Mouse (Mus musculus): ENCODE measurements around the gene Btbd9. TPM values are rescaled to one million over a fixed set of nuclear protein-coding genes. Genes with fewer than 3 reads are reported as not detected.
"Not testable (repeated sequence)": the region's sequence is repeated elsewhere in the genome, so short reads cannot be mapped to it uniquely, and the experiment has no call there.

The Btbd9 gene
- polyA plus RNA-seq, 1 experiment from 2014 or later: 41.1 TPM

DNA sequence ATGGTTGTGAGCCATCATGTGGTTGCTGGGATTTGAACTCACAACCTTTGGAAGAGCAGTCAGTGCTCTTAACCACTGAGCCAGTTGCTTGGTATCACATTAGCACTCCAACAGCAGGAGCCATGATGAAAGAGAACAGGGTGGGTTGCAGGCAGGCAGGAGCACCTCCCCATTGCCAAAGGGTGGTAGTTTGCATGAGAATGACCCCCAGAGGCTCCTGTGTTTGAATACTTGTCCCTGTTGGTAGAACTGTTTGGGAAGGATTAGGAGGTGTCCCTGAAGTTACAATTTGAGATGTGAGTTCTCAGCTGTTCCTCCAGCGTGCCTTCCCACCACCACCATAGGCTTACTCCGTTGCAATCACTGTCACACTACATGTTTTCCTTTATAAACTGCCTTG lies 43.2 kb downstream of the Btbd9 start:
- no peak overlapping the region for H3K27ac ChIP-seq (replicated peaks; ENCODE audit: low read depth, low read length)
- no peaks in the 10 kb centered on the region for H3K4me1 ChIP-seq (ENCODE audit: control insufficient read depth, insufficient read depth, low read length)
- no peak overlapping the region for H3K4me3 ChIP-seq (ENCODE audit: low read depth, low read length)
- H3K9ac ChIP-seq (ENCODE audit: low read length): no peak overlapping the region
- no peaks in the 10 kb centered on the region for H3K27me3 ChIP-seq (ENCODE audit: control insufficient read depth, insufficient read depth, low read length)
- ATAC-seq (ENCODE audit: insufficient number of reproducible peaks, low FRiP score, low TSS enrichment, low read depth): no peak
- no peak for DNase-seq (ENCODE audit: low spot score)
- no peaks in the 10 kb centered on the region for H3K9me3 ChIP-seq (ENCODE audit: control insufficient read depth, low read length)
- no peak overlapping the region for H3K4me2 ChIP-seq (ENCODE audit: low read depth, severe bottlenecking)
- H3K36me3 ChIP-seq (ENCODE audit: control insufficient read depth, insufficient read depth, low read length): no peaks in the 10 kb centered on the region
- WGBS: 87% methylated on average over 2 of the region's 2 CpGs

- H3K4me2 ChIP-seq (ENCODE audit: low read depth, severe bottlenecking): no peak overlapping the region
- no peaks in the 10 kb centered on the region for H3K27me3 ChIP-seq (ENCODE audit: control insufficient read depth, insufficient read depth, low read length)
Measured at GRCm38 (mm10) chr17:30530542-30530940, 45.7 kb downstream of the Btbd9 start.

DNA sequence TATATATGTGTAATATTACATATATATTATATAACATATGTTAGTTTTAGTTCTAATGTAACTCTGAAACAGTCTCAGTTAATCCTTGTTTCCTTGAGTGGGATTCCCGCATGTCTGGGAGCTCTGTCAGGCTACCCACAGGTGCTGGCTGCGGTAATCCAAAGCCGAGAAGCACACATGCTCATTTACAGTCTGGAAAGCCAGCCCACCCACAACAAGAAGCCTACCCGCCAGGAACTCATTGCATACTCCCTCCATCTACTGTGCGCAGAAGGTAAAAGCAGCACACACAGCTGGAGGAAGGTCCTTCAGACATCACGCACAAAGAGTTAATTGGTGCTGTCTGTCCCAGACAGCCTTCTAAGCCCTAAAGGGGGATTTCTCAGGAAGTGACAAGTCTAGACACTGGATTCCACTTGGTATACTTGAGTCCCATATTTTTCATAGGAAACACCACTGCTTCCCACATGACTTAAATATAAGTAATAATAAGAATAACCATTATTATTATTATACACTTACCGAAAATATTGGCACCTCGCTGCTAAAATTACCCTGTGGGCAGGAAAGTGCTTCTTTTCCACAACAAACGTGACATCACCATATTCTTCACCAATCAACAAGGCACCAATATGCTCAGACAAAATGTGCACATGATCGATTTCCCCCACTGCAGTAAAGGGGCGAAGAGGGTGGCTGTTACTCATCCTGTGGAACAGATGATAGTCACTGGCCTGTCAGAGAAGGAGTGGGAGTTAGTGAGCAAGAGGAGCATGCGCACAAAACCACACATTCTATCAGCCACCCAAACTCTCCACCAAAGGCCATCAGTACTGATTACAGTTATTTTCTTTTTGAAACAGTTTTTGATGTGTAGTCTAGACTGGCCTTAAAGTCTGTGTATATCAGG lies 46.4 kb downstream of the Btbd9 start:
- ATAC-seq (ENCODE audit: insufficient number of reproducible peaks, low FRiP score, low TSS enrichment, low read depth) (no peak), DNase-seq (ENCODE audit: low spot score) (no peak)
- peaks cover 5% of the 10 kb centered on the region for H3K4me1 ChIP-seq (ENCODE audit: control insufficient read depth, insufficient read depth, low read length)
- H3K27me3 ChIP-seq (ENCODE audit: control insufficient read depth, insufficient read depth, low read length): no peaks in the 10 kb centered on the region
- H3K9ac ChIP-seq (ENCODE audit: low read length): no peak overlapping the region
- H3K36me3 ChIP-seq (ENCODE audit: control insufficient read depth, insufficient read depth, low read length): no peaks in the 10 kb centered on the region
- H3K4me3 ChIP-seq (ENCODE audit: low read depth, low read length): no peak overlapping the region
- no peak overlapping the region for H3K4me2 ChIP-seq (ENCODE audit: low read depth, severe bottlenecking)
- H3K9me3 ChIP-seq (ENCODE audit: control insufficient read depth, low read length): no peaks in the 10 kb centered on the region
- no peak overlapping the region for H3K27ac ChIP-seq (replicated peaks; ENCODE audit: low read depth, low read length)
- WGBS: 73% methylated on average over 12 of the region's 12 CpGs

More at GRCm38 (mm10) chr17:30530542-30530940, 45.7 kb downstream of the Btbd9 start:
- Histone ChIP-seq H3K27ac (replicated peaks; ENCODE audit: low read depth, low read length) (no peak overlapping the region), H3K4me3 (ENCODE audit: low read depth, low read length) (no peak overlapping the region), H3K9ac (ENCODE audit: low read length) (no peak overlapping the region), H3K4me1 (ENCODE audit: control insufficient read depth, insufficient read depth, low read length) (peaks cover 3% of the 10 kb centered on the region), H3K9me3 (ENCODE audit: control insufficient read depth, low read length) (no peaks in the 10 kb centered on the region), H3K36me3 (ENCODE audit: control insufficient read depth, insufficient read depth, low read length) (no peaks in the 10 kb centered on the region)
- no peak for DNase-seq (ENCODE audit: low spot score)
- no peak for ATAC-seq (ENCODE audit: insufficient number of reproducible peaks, low FRiP score, low TSS enrichment, low read depth)
- 71% methylated on average over 4 of the region's 4 CpGs for WGBS

GRCm38 (mm10) chr17:30525405-30526295 lies 50.6 kb downstream of the Btbd9 start:
- Histone ChIP-seq H3K4me2 (ENCODE audit: low read depth, severe bottlenecking) (no peak overlapping the region), H3K36me3 (ENCODE audit: control insufficient read depth, insufficient read depth, low read length) (no peaks in the 10 kb centered on the region), H3K4me3 (ENCODE audit: low read depth, low read length) (no peak overlapping the region), H3K9ac (ENCODE audit: low read length) (no peak overlapping the region), H3K9me3 (ENCODE audit: control insufficient read depth, low read length) (no peaks in the 10 kb centered on the region), H3K27ac (replicated peaks; ENCODE audit: low read depth, low read length) (no peak overlapping the region), H3K4me1 (ENCODE audit: control insufficient read depth, insufficient read depth, low read length) (peaks cover 5% of the 10 kb centered on the region), H3K27me3 (ENCODE audit: control insufficient read depth, insufficient read depth, low read length) (no peaks in the 10 kb centered on the region)
- ATAC-seq (ENCODE audit: insufficient number of reproducible peaks, low FRiP score, low TSS enrichment, low read depth) (no peak), DNase-seq (ENCODE audit: low spot score) (no peak)
- WGBS: 42% methylated on average over 6 of the region's 6 CpGs

GRCm38 (mm10) chr17:30524451-30524850 lies 51.8 kb downstream of the Btbd9 start:
- no peaks in the 10 kb centered on the region for H3K27me3 ChIP-seq (ENCODE audit: control insufficient read depth, insufficient read depth, low read length)
- H3K4me1 ChIP-seq (ENCODE audit: control insufficient read depth, insufficient read depth, low read length): peaks cover 5% of the 10 kb centered on the region
- H3K9ac ChIP-seq (ENCODE audit: low read length): no peak overlapping the region
- no peak overlapping the region for H3K4me3 ChIP-seq (ENCODE audit: low read depth, low read length)
- DNase-seq (ENCODE audit: low spot score) (no peak), ATAC-seq (ENCODE audit: insufficient number of reproducible peaks, low FRiP score, low TSS enrichment, low read depth) (no peak)
- H3K36me3 ChIP-seq (ENCODE audit: control insufficient read depth, insufficient read depth, low read length): no peaks in the 10 kb centered on the region
- H3K9me3 ChIP-seq (ENCODE audit: control insufficient read depth, low read length): no peaks in the 10 kb centered on the region
- no peak overlapping the region for H3K27ac ChIP-seq (replicated peaks; ENCODE audit: low read depth, low read length)
- no peak overlapping the region for H3K4me2 ChIP-seq (ENCODE audit: low read depth, severe bottlenecking)
- 86% methylated on average over 7 of the region's 7 CpGs for WGBS

- H3K27me3 ChIP-seq (ENCODE audit: control insufficient read depth, insufficient read depth, low read length): no peaks in the 10 kb centered on the region
- H3K27ac ChIP-seq (replicated peaks; ENCODE audit: low read depth, low read length): no peak overlapping the region
- no peak overlapping the region for H3K4me3 ChIP-seq (ENCODE audit: low read depth, low read length)
- H3K36me3 ChIP-seq (ENCODE audit: control insufficient read depth, insufficient read depth, low read length): no peaks in the 10 kb centered on the region
- WGBS: 82% methylated on average over 2 of the region's 2 CpGs
- DNase-seq (ENCODE audit: low spot score) (no peak), ATAC-seq (ENCODE audit: insufficient number of reproducible peaks, low FRiP score, low TSS enrichment, low read depth) (no peak)
- H3K9ac ChIP-seq (ENCODE audit: low read length): no peak overlapping the region
- no peak overlapping the region for H3K4me2 ChIP-seq (ENCODE audit: low read depth, severe bottlenecking)
- peaks cover 5% of the 10 kb centered on the region for H3K4me1 ChIP-seq (ENCODE audit: control insufficient read depth, insufficient read depth, low read length)
- no peaks in the 10 kb centered on the region for H3K9me3 ChIP-seq (ENCODE audit: control insufficient read depth, low read length)
Measured at GRCm38 (mm10) chr17:30523783-30524182, 52.5 kb downstream of the Btbd9 start.

- no peaks in the 10 kb centered on the region for H3K9me3 ChIP-seq (ENCODE audit: control insufficient read depth, low read length)
- WGBS: 93% methylated on average over 9 of the region's 9 CpGs
Measured at GRCm38 (mm10) chr17:30522406-30523078, 53.7 kb downstream of the Btbd9 start.

DNA sequence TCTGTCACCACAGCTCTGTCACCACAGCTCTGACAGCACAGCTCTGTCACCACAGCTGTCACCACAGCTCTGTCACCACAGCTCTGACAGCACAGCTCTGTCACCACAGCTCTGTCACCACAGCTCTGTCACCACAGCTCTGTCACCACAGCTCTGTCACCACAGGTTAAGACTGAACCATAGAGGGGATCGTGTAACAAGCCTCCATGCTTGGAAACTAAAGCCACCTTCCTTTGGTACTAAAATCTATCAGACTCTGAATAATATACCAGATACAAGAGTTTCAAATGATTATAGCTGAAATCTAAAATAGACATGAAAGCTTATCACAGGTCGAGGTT lies 57.1 kb downstream of the Btbd9 start:
- not testable (repeated sequence) for H3K4me1 ChIP-seq (ENCODE audit: control insufficient read depth, insufficient read depth, low read length); ATAC-seq (ENCODE audit: insufficient number of reproducible peaks, low FRiP score, low TSS enrichment, low read depth); H3K36me3 ChIP-seq (ENCODE audit: control insufficient read depth, insufficient read depth, low read length); H3K4me3 ChIP-seq (ENCODE audit: low read depth, low read length); H3K27me3 ChIP-seq (ENCODE audit: control insufficient read depth, insufficient read depth, low read length); H3K27ac ChIP-seq (replicated peaks; ENCODE audit: low read depth, low read length); DNase-seq (ENCODE audit: low spot score); H3K9me3 ChIP-seq (ENCODE audit: control insufficient read depth, low read length); H3K4me2 ChIP-seq (ENCODE audit: low read depth, severe bottlenecking); H3K9ac ChIP-seq (ENCODE audit: low read length)
- 73% methylated on average over 2 of the region's 2 CpGs for WGBS

More at GRCm38 (mm10) chr17:30522406-30523078, 53.7 kb downstream of the Btbd9 start:
- peaks cover 5% of the 10 kb centered on the region for H3K4me1 ChIP-seq (ENCODE audit: control insufficient read depth, insufficient read depth, low read length)
- H3K9ac ChIP-seq (ENCODE audit: low read length): no peak overlapping the region
- no peak for ATAC-seq (ENCODE audit: insufficient number of reproducible peaks, low FRiP score, low TSS enrichment, low read depth)
- no peaks in the 10 kb centered on the region for H3K36me3 ChIP-seq (ENCODE audit: control insufficient read depth, insufficient read depth, low read length)
- H3K27ac ChIP-seq (replicated peaks; ENCODE audit: low read depth, low read length): no peak overlapping the region
- H3K4me3 ChIP-seq (ENCODE audit: low read depth, low read length): no peak overlapping the region
- no peak for DNase-seq (ENCODE audit: low spot score)
- H3K27me3 ChIP-seq (ENCODE audit: control insufficient read depth, insufficient read depth, low read length): no peaks in the 10 kb centered on the region
- H3K4me2 ChIP-seq (ENCODE audit: low read depth, severe bottlenecking): no peak overlapping the region
